21 mouse cellular contexts compared by ENCODE assay signal in genomic region chr4:95518382-95518781, GRCm38 (mm10). TPM values are rescaled to one million over a fixed set of nuclear protein-coding genes. Genes with fewer than 3 reads are reported as not detected.
A peak's percentile ranks its signal among the peaks of the same experiment; 100 is the strongest.
DNase-seq lines count a peak whose midpoint lies in the region; ATAC-seq and TF ChIP-seq lines count a peak whose summit lies in the region.
"Had no signal": no experiment of that assay in that cellular context is flagged by ENCODE, and none has a peak within 500 bp of the region (broad histone marks: within the 10 kb centered on the region; RNA-seq: fewer than 3 reads in every experiment).

No protein-coding gene starts in this region.

- H3K4me1 ChIP-seq in lung, embryonic 14.5 days (ENCODE audit: insufficient read depth): no peaks in the 10 kb centered on the region
- no peaks in the 10 kb centered on the region for H3K4me1 ChIP-seq in lung, embryonic 15.5 days
- H3K4me1 ChIP-seq in lung, embryonic 16.5 days (replicated peaks; ENCODE audit: control insufficient read depth, insufficient read depth, low read length): no peaks in the 10 kb centered on the region

- no peak overlapping the region for H3K4me3 ChIP-seq in lung, embryonic 14.5 days (ENCODE audit: low read depth, low read length)
- no peak overlapping the region for H3K4me3 ChIP-seq in lung, embryonic 15.5 days
- no peak overlapping the region for H3K4me3 ChIP-seq in lung, embryonic 16.5 days (ENCODE audit: low read length)

- ATAC-seq in lung, embryonic 14.5 days (ENCODE audit: insufficient read depth): peak; percentile 60
- peak; percentile 49; the same call in 1 of the 2 replicates for ATAC-seq in lung, embryonic 15.5 days (ENCODE audit: borderline replicate concordance, extremely low read depth, low FRiP score, low TSS enrichment)
- peak; percentile 60; the same call in 1 of the 2 replicates for ATAC-seq in lung, embryonic 16.5 days (ENCODE audit: low read depth)
- ATAC-seq: activated CD4-positive, CD25-positive, alpha-beta regulatory T cell, adult 4 months; CD4-positive, CD25-positive, alpha-beta regulatory T cell, adult 4 months; Patski had no signal

- H3K27ac ChIP-seq in lung, embryonic 14.5 days (ENCODE audit: low read depth): no peak overlapping the region
- H3K27ac ChIP-seq in lung, embryonic 15.5 days: no peak overlapping the region
- no peak overlapping the region for H3K27ac ChIP-seq in lung, embryonic 16.5 days (ENCODE audit: low read length)

- H3K4me2 ChIP-seq in lung, embryonic 14.5 days: no peak overlapping the region
- no peak overlapping the region for H3K4me2 ChIP-seq in lung, embryonic 15.5 days
- H3K4me2 ChIP-seq in lung, embryonic 16.5 days (ENCODE audit: low read depth, low read length): no peak overlapping the region

- no peak for TF ChIP-seq CTCF in lung, embryonic 14.5 days (IDR thresholded peaks at IDR 0.05; ENCODE audit: low read depth)

- H3K9ac ChIP-seq in lung, embryonic 14.5 days: no peak overlapping the region
- H3K9ac ChIP-seq in lung, embryonic 15.5 days: no peak overlapping the region
- no peak overlapping the region for H3K9ac ChIP-seq in lung, embryonic 16.5 days (ENCODE audit: low read length)

- no peaks in the 10 kb centered on the region for H3K27me3 ChIP-seq in lung, embryonic 14.5 days (ENCODE audit: insufficient read depth, low read length)
- no peaks in the 10 kb centered on the region for H3K27me3 ChIP-seq in lung, embryonic 15.5 days
- no peaks in the 10 kb centered on the region for H3K27me3 ChIP-seq in lung, embryonic 16.5 days (ENCODE audit: control insufficient read depth, insufficient read depth, low read depth, low read length)
- H3K27me3 ChIP-seq: CH12.LX, Patski had no signal

- DNase-seq in lung, embryonic 14.5 days: no peak
- DNase-seq in lung, postnatal 4 days: no peak
- no peak for DNase-seq in lung, postnatal 10 days
- DNase-seq in lung, adult 18-20 months: no peak
- DNase-seq: adrenal gland, adult 2 months; adrenal gland, adult 8-10 months; adrenal gland, postnatal 10 days; adrenal gland, postnatal 14 days; adrenal gland, postnatal 25 days; adrenal gland, postnatal 36 days; B cell, adult 2 months; cerebellum, adult 11 months; cerebellum, adult 11-12 months; cerebellum, adult 18-20 months had no signal

- H3K36me3 ChIP-seq in lung, embryonic 14.5 days (ENCODE audit: insufficient read depth): no peaks in the 10 kb centered on the region
- no peaks in the 10 kb centered on the region for H3K36me3 ChIP-seq in lung, embryonic 15.5 days
- no peaks in the 10 kb centered on the region for H3K36me3 ChIP-seq in lung, embryonic 16.5 days (ENCODE audit: control insufficient read depth, insufficient read depth, low read length)
- H3K36me3 ChIP-seq: G1E had no signal

- WGBS in lung, embryonic 14.5 days: 59% methylated on average over 1 of the region's 1 CpGs
- 41% methylated on average over 1 of the region's 1 CpGs for WGBS in lung, embryonic 15.5 days
- WGBS in lung, embryonic 16.5 days: 55% methylated on average over 1 of the region's 1 CpGs

- no peaks in the 10 kb centered on the region for H3K9me3 ChIP-seq in lung, embryonic 14.5 days (ENCODE audit: low read depth, low read length)
- no peaks in the 10 kb centered on the region for H3K9me3 ChIP-seq in lung, embryonic 15.5 days
- H3K9me3 ChIP-seq in lung, embryonic 16.5 days (ENCODE audit: control insufficient read depth, low read length): 0 out of 2 replicates have a peak, but pooled peaks cover 2% of the 10 kb centered on the region
- H3K9me3 ChIP-seq: G1E had no signal

RNA-seq across cellular contexts. Expression of gene Fggy, which starts 38.9 kb away (rescaled TPM):
- polyA plus RNA-seq in lung, embryonic 14.5 days (2014; fragmentation: Nextera tagmentation; extraction: Ambion mirVana): 9.3 and 9.8 TPM in 2 replicates
- polyA plus RNA-seq in lung, embryonic 15.5 days (2015; fragmentation: Nextera tagmentation; extraction: Ambion mirVana): 8.1 and 8.6 TPM in 2 replicates
- 9.6 and 10.1 TPM in 2 replicates for polyA plus RNA-seq in lung, embryonic 16.5 days (2015; fragmentation: Nextera tagmentation; extraction: Ambion mirVana)
- polyA plus RNA-seq: G1E had no signal
